8 mouse cellular contexts compared by ENCODE assay signal in the genomic region with DNA sequence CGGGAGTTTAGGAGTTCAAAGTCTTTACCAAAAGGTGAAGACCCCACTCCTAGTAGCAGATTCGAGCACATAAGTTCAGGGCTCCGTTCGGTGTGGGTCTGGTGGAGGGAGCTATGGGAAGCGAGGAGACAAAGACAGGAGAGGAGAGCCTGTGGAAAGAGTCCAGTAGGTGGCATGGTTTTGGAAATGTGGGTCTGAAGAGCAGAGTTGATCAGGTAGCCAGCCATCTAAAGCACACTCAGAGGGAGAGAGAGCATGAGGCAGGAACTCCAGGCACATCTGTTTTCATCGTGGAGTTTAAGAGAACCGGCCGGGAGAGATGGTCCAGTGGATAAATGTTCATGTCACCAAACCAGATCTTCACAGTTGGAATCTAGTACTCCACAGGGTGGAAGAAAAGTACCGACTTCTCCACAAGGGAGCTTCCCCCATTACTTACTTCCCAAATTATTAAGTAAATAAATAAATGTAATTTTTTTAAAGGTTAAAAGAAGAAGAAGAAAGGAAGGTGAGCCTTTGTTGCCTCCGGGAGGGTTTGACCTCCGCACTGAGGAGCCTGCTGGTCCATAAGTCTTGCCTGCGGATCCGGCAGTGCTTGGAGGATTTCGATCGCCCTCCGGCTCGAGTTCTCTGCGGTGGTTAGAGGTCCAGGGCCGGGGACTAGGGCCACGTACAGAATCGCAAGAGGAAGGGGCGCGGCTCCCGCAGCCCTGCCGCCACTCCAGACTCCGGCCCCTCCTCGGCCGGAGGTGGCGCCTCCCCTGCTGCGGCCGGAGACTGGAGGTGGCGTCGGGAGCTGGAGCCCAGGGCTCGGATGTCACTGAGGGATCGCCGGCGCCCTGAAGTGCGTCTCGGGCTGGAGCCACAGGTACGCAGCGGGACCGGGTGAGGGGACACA. TPM values are rescaled to one million over a fixed set of nuclear protein-coding genes. Genes with fewer than 3 reads are reported as not detected.
DNase-seq lines count a peak whose midpoint lies in the region; ATAC-seq lines count a peak whose summit lies in the region.

Gm10447 (minus strand) TSS at position 637 of the 898 bp plus-strand sequence.
Shroom1 (plus strand) TSS at position 732 of the 898 bp plus-strand sequence.

- peaks cover 10% of the 10 kb centered on the region; the same call in 1 of the 2 replicates for H3K4me1 ChIP-seq in intestine, embryonic 15.5 days (replicated peaks)
- peaks cover 18% of the 10 kb centered on the region for H3K4me1 ChIP-seq in liver, embryonic 15.5 days (replicated peaks)
- peaks cover 7% of the 10 kb centered on the region for H3K4me1 ChIP-seq in neural tube, embryonic 12.5 days

- H3K4me3 ChIP-seq in intestine, embryonic 15.5 days (replicated peaks): peak within 1 kb of the TSS; percentile 48
- peak within 1 kb of the TSS; percentile 57 for H3K4me3 ChIP-seq in liver, embryonic 15.5 days (replicated peaks)
- peak within 1 kb of the TSS; percentile 45 for H3K4me3 ChIP-seq in neural tube, embryonic 12.5 days

- H3K9ac ChIP-seq in intestine, embryonic 15.5 days: peak within 1 kb of the TSS; percentile 55
- peak within 1 kb of the TSS; percentile 37; the same call in 1 of the 2 replicates for H3K9ac ChIP-seq in liver, embryonic 15.5 days
- H3K9ac ChIP-seq in neural tube, embryonic 12.5 days: peak within 1 kb of the TSS; percentile 60

- H3K9me3 ChIP-seq in intestine, embryonic 15.5 days: no peaks in the 10 kb centered on the region
- no peaks in the 10 kb centered on the region for H3K9me3 ChIP-seq in liver, embryonic 15.5 days (replicated peaks)
- no peaks in the 10 kb centered on the region for H3K9me3 ChIP-seq in neural tube, embryonic 12.5 days

- ATAC-seq in intestine, embryonic 15.5 days: peak; percentile 86
- peak; percentile 78 for ATAC-seq in liver, embryonic 15.5 days (ENCODE audit: insufficient read depth)
- no peak for ATAC-seq in neural tube, embryonic 12.5 days (ENCODE audit: low FRiP score, low read depth)

- peaks cover 9% of the 10 kb centered on the region for H3K27me3 ChIP-seq in intestine, embryonic 15.5 days (replicated peaks)
- peaks cover 62% of the 10 kb centered on the region for H3K27me3 ChIP-seq in liver, embryonic 15.5 days
- peaks cover 48% of the 10 kb centered on the region for H3K27me3 ChIP-seq in neural tube, embryonic 12.5 days (replicated peaks)

- WGBS in intestine, embryonic 15.5 days: 5% methylated on average over 41 of the region's 42 CpGs
- WGBS in liver, embryonic 15.5 days (ENCODE audit: insufficient replicate concordance): 4% methylated on average over 42 of the region's 42 CpGs
- WGBS in neural tube, embryonic 12.5 days: 3% methylated on average over 42 of the region's 42 CpGs

- no peak within 1 kb of the TSS for H3K27ac ChIP-seq in intestine, embryonic 15.5 days
- H3K27ac ChIP-seq in liver, embryonic 15.5 days (replicated peaks): peak within 1 kb of the TSS; percentile 61
- no peak within 1 kb of the TSS for H3K27ac ChIP-seq in neural tube, embryonic 12.5 days

- peak within 1 kb of the TSS; percentile 86 for H3K4me2 ChIP-seq in intestine, embryonic 15.5 days (replicated peaks)
- peak within 1 kb of the TSS; percentile 64 for H3K4me2 ChIP-seq in liver, embryonic 15.5 days
- peak within 1 kb of the TSS; percentile 80 for H3K4me2 ChIP-seq in neural tube, embryonic 12.5 days (replicated peaks)

- DNase-seq in adrenal gland, adult (ENCODE audit: inconsistent age in 2 of 2, low spot score in 1 of 2): peak; percentile 73 to 84
- no peak for DNase-seq in adrenal gland, adult 8-10 months
- peak; percentile 42 to 66 for DNase-seq in cerebellum, postnatal 25 days
- DNase-seq in gastrocnemius, postnatal 36 days: peak; percentile 37
- DNase-seq in thymus, postnatal 25 days: no peak

- H3K36me3 ChIP-seq in intestine, embryonic 15.5 days: no peaks in the 10 kb centered on the region
- H3K36me3 ChIP-seq in liver, embryonic 15.5 days (replicated peaks): no peaks in the 10 kb centered on the region
- H3K36me3 ChIP-seq in neural tube, embryonic 12.5 days: no peaks in the 10 kb centered on the region

- intact Hi-C loops in gastrocnemius, postnatal 36 days (cut with DNase I): no loop called here

RNA-seq across cellular contexts. Expression of gene Gm10447, which starts in this region (rescaled TPM):
- total RNA-seq in adrenal gland, adult 8-10 months (2022): under 1 TPM in 3 of 4 experiments, not detected in 1; 0.21 to 0.59 (median 0.48) TPM
- not detected for total RNA-seq in gastrocnemius, postnatal 36 days (2021)
- polyA plus RNA-seq in intestine, embryonic 15.5 days (2015; fragmentation: Nextera tagmentation; extraction: Ambion mirVana): 0.10 TPM in 1 of 2 replicates, not detected in the other
- polyA plus RNA-seq in liver, embryonic 15.5 days (2015; fragmentation: Nextera tagmentation; extraction: Ambion mirVana): 0.09 and 0.13 TPM in 2 replicates
- 0.13 TPM in 1 of 2 replicates, not detected in the other for polyA plus RNA-seq in neural tube, embryonic 12.5 days (2016; fragmentation: Nextera tagmentation; extraction: Ambion mirVana)

RNA-seq across cellular contexts. Expression of gene Shroom1, which starts in this region (rescaled TPM):
- 1 to 10 TPM; 2.6 to 10.0 (median 7.4) TPM for total RNA-seq in adrenal gland, adult 8-10 months (2022)
- total RNA-seq in gastrocnemius, postnatal 36 days (2021): under 1 TPM; 0.38 to 0.59 TPM
- 1.3 and 1.5 TPM in 2 replicates for polyA plus RNA-seq in intestine, embryonic 15.5 days (2015; fragmentation: Nextera tagmentation; extraction: Ambion mirVana)
- 2.9 and 4.0 TPM in 2 replicates for polyA plus RNA-seq in liver, embryonic 15.5 days (2015; fragmentation: Nextera tagmentation; extraction: Ambion mirVana)
- 2.1 and 2.7 TPM in 2 replicates for polyA plus RNA-seq in neural tube, embryonic 12.5 days (2016; fragmentation: Nextera tagmentation; extraction: Ambion mirVana)

Comparison
In these comparisons a context has a peak if more than half of its experiments do, and no peak if none do; other contexts are left out.
1. DNase-seq: peak in adrenal gland, adult (2 of 2) and cerebellum, postnatal 25 days (2 of 2); none in adrenal gland, adult 8-10 months (single experiment) and thymus, postnatal 25 days (single experiment).
2. Peak in DNase-seq in gastrocnemius, postnatal 36 days; RNA of the genes that start here not detected or under 1 TPM.
3. Peak in every context shown above with its lines, with median percentiles within 50 percentile points of each other: H3K4me2 ChIP-seq, H3K4me3 ChIP-seq and H3K9ac ChIP-seq.